Mouse (Mus musculus) spleen, postnatal 36 days (tissue): ENCODE data around the gene Map2k5.

Source experiments
- DNase-seq, 2 experiments: peaks; one replicate each; pipeline ENCODE4 v3.0.0; 2022; ENCODE audit warnings: low spot score in 2 of 2, mixed read lengths in 1 of 2

The Map2k5 gene

GRCm38 (mm10) chr9:63146856-63147274 lies 230.8 kb downstream of the Map2k5 start:
- DNase-seq: no peak

GRCm38 (mm10) chr9:63146126-63146855 lies 231.4 kb downstream of the Map2k5 start:
- no peak for DNase-seq

GRCm38 (mm10) chr9:63145249-63146125 lies 232.2 kb downstream of the Map2k5 start:
- DNase-seq: no peak

GRCm38 (mm10) chr9:63144502-63145248 lies 233.0 kb downstream of the Map2k5 start:
- no peak for DNase-seq

GRCm38 (mm10) chr9:63143641-63144501 lies 233.8 kb downstream of the Map2k5 start:
- DNase-seq: no peak

GRCm38 (mm10) chr9:63143227-63143626 lies 234.5 kb downstream of the Map2k5 start:
- no peak for DNase-seq

GRCm38 (mm10) chr9:63142335-63143036 lies 235.2 kb downstream of the Map2k5 start:
- DNase-seq: no peak

- DNase-seq: no peak
These were observed 235.9 kb downstream of the Map2k5 start for GRCm38 (mm10) chr9:63141641-63142334.

GRCm38 (mm10) chr9:63140211-63140610 lies 237.5 kb downstream of the Map2k5 start:
- DNase-seq: no peak

- DNase-seq: no peak
These were observed 238.0 kb downstream of the Map2k5 start for GRCm38 (mm10) chr9:63139661-63140060.

GRCm38 (mm10) chr9:63138481-63138967 lies 239.2 kb downstream of the Map2k5 start:
- no peak for DNase-seq

- no peak for DNase-seq
These were observed 240.1 kb downstream of the Map2k5 start for GRCm38 (mm10) chr9:63137615-63137915.

- DNase-seq: no peak
These were observed 240.7 kb downstream of the Map2k5 start for GRCm38 (mm10) chr9:63136756-63137614.

- no peak for DNase-seq
These were observed 241.5 kb downstream of the Map2k5 start for GRCm38 (mm10) chr9:63136241-63136640.

- DNase-seq: peak; percentile 30 to 38
These were observed 241.9 kb downstream of the Map2k5 start for GRCm38 (mm10) chr9:63135801-63136200.

- DNase-seq: no peak
These were observed 242.3 kb downstream of the Map2k5 start for GRCm38 (mm10) chr9:63135356-63135755.

- no peak for DNase-seq
These were observed 244.0 kb downstream of the Map2k5 start for GRCm38 (mm10) chr9:63133659-63134058.

- peak; percentile 92 to 94 for DNase-seq
These were observed 244.8 kb downstream of the Map2k5 start for GRCm38 (mm10) chr9:63132673-63133601.
